Comparison of ENCODE assay signal across 7 mouse cellular contexts in genomic region chr8:9233326-9233919, GRCm38 (mm10).
A peak's percentile ranks its signal among the peaks of the same experiment; 100 is the strongest.
DNase-seq lines count a peak whose midpoint lies in the region; ATAC-seq and TF ChIP-seq lines count a peak whose summit lies in the region.

No protein-coding gene starts in this region.

- no peak overlapping the region for H3K4me3 ChIP-seq in gastrocnemius, adult 2 months
- no peak overlapping the region for H3K4me3 ChIP-seq in midbrain, embryonic 15.5 days

- H3K4me2 ChIP-seq in midbrain, embryonic 15.5 days = peak overlapping the region; percentile 24

- 6% methylated on average over 12 of the region's 12 CpGs for WGBS in midbrain, embryonic 15.5 days

- H3K27me3 ChIP-seq in midbrain, embryonic 15.5 days (replicated peaks) = no peaks in the 10 kb centered on the region

- peak; percentile 87 for TF ChIP-seq CTCF in gastrocnemius, adult 2 months (IDR thresholded peaks at IDR 0.05)

- H3K4me1 ChIP-seq in midbrain, embryonic 15.5 days = peaks cover 10% of the 10 kb centered on the region

- no peak overlapping the region for H3K9ac ChIP-seq in midbrain, embryonic 15.5 days

- intact Hi-C loops in gastrocnemius, adult 2 months (cut with DNase I) = no loop called here
- intact Hi-C loops in left cerebral cortex, postnatal 36 days (cut with DNase I) = loop anchor here (2.0 kb wide), 1 partner anchor 539 kb away; no protein-coding TSS in a partner anchor

- H3K9me3 ChIP-seq in midbrain, embryonic 15.5 days = no peaks in the 10 kb centered on the region

- no peak overlapping the region for H3K27ac ChIP-seq in gastrocnemius, adult 2 months
- H3K27ac ChIP-seq in midbrain, embryonic 15.5 days = 0 out of 2 replicates have a peak overlapping the region, but pooled peaks have one; percentile 39

- peak; percentile 81 to 94 for DNase-seq in adrenal gland, adult (ENCODE audit: inconsistent age in 2 of 2, low spot score in 1 of 2)
- peak; percentile 92 to 97 for DNase-seq in cerebellum, postnatal 25 days
- DNase-seq in gastrocnemius, adult 2 months = peak; percentile 81
- DNase-seq in kidney, adult 11 months = peak; percentile 50
- DNase-seq in left cerebral cortex, postnatal 36 days (ENCODE audit: low spot score in 2 of 2) = peak; percentile 92
- DNase-seq in spleen, postnatal 36 days (ENCODE audit: low spot score in 2 of 2) = peak; percentile 21 to 32

- H3K36me3 ChIP-seq in midbrain, embryonic 15.5 days (replicated peaks) = no peaks in the 10 kb centered on the region

- ATAC-seq in midbrain, embryonic 15.5 days (replicated peaks) = peak; percentile 85

Comparison
In these comparisons a context has a peak if more than half of its experiments do, and no peak if none do; other contexts are left out.
1. DNase-seq: peak in every context shown above with its lines; median percentile 94 in cerebellum, postnatal 25 days; 92 in left cerebral cortex, postnatal 36 days; 88 in adrenal gland, adult; 81 in gastrocnemius, adult 2 months; 50 in kidney, adult 11 months; 26 in spleen, postnatal 36 days.